Mouse (Mus musculus): Measurements from ENCODE around the gene Gm15155.
"Not testable (repeated sequence)": the region's sequence is repeated elsewhere in the genome, so short reads cannot be mapped to it uniquely, and the experiment has no call there.

The Gm15155 gene

DNA sequence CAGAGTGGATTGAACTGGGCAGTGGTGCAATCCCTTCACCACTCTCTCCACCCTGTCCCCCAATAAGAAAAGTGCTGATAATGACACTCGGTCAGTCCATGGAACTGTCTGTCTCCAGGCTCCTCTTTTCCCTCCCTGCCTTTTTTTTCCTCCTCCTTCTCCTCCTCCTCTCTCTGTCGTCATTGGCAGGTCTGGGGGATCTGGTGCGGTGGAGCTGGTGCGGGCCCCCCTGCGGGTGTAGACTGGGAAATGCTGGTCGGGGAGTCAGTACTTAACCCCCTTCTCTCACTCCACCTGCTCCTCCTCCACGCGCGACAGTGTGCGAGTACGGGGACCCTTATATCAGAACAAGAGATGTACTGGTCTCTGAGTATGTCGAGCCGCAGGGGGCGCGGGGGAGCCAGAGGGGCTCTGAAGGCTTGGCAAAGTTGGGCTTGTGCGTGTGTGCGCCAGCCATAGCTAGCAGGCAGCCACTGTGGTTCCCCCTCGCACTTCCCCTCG lies at the start of gene Gm15155:
Gene Gm15155 (plus strand): TSS at position 401 of the 501 bp plus-strand sequence.
- peak; percentile 18 for DNase-seq (ENCODE audit: low spot score)

DNA sequence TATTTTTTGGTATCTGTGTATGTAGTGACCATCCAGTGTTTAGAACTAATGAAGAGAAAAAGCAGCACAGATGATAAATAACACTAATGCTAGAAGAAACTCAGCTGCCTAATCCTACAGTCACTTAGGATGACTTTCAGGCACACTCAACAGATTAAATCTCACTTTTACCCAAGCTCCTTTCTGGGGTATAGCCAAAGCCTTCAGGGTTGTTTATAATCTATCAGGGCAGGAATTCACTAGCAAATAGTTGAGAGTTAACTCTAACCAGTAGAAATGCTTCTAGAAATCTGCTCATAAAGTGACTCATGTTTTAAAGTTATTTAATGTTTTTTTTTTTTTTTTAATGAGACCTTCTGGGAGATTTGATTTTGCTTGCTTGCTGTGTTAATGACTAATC lies 44.8 kb upstream of the Gm15155 start:
- no peak for DNase-seq (ENCODE audit: low spot score)

DNA sequence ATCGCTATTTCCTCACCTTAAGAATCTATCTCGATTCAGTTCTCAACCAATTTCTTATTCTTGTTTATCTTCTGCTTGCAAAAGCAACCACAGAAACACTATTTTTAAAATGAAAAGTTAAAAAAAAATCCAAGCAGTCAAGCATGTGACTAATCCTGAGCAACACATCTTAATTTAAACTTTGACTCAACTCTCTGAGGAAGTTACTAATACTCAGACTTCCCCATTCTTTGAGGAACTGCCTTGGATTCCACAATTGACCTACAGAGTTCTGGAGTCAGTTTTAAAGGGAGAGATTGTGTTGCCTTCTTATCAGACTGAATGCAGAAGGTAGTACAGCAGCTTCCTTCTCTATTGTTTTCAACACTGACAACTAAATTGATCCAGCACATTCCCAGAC lies 40.0 kb upstream of the Gm15155 start:
- no peak for DNase-seq (ENCODE audit: low spot score)

DNA sequence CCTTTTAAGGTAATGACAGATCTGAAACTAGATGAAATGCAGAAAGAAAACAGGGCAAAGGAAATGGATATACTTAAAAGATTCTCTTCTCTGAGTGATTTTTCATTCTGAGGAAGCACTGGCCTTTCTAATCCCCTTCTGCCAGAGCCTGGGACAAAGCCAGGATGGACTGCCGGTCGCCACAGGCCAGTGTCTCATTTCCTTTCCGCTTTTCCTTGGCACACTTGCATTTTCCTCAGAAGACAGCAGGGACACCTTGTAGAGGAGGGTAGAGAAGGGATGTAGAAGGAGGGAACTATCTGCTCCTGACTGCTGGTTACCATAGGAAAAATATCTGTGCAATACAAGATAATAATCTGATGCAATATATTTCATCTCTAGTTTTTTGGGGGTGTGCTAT lies 33.1 kb upstream of the Gm15155 start:
- DNase-seq (ENCODE audit: low spot score) = no peak

DNA sequence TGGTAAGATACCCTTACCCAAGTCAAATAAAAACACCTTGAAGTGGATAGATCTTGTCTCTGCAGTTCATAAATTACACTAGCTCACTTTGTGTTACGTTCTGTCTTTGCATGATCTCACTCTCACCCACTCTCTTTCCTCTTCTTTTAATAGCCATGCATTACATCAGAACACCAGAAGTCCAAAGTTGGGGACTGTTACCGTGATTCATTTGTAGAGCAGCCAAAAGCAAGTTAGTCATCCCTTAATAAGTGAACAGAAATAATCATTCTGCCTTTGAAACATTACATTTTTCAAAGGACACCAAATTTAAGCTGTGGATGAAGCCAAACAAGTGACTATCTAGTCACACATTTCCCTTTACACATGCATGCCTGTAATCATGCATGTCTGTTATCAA lies 32.1 kb upstream of the Gm15155 start:
- no peak for DNase-seq (ENCODE audit: low spot score)

DNA sequence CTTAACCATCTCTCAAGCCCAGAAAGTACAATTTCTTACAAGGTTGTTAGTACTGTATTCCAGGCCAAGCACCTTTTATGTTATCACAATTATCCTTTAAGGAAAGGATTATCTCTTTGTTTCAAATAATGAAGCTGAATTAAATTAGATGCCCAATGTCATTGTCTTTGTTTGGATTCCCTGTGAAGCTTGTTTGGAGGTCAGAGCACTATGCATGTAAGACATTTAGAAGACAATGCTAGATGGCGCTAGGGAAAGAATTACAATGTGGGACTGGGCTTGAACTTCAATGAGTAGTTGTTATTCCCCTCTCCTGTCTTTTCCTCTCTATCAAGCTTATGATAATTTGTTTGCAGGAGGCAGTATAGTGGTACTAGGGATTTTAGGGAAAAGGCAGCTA lies 29.9 kb upstream of the Gm15155 start:
- DNase-seq (ENCODE audit: low spot score) = no peak

DNA sequence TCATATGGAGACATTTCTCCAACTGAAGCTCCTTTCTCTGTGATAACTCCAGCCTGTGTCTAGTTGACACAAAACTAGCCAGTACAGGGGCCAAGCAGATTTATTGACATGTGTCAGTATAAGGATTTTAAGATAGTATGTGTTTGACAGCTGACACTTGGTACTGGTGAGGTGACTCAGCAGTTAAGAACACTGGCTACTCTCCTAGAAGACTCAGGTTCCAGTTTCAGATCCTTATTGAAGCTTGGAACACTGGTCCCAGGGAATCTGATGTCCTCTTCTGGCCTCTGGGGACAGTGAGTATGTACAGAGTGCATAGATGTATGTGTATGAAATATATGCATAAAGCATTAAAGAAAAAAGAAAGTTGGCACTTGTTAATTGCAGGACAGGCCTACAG lies 28.2 kb upstream of the Gm15155 start:
- DNase-seq (ENCODE audit: low spot score) = no peak

DNA sequence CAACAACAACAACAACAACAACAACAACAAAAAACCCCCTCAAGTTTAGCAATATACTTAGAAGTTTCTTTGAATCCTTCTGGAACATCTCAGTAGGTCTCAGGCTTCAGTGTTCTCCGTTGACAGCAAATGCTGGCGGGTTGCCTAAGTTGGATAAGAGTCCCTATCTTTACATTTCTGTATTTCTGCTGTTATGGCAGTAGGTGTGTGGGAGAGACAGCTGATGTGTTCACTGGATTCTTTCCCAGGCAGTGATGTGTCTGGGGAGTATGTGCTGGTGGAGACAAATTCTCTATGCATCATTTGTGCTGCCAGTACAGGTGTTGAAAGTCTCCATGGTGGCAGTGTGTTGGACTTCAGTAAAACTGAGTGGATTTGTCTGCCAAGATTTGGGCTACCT lies 23.3 kb upstream of the Gm15155 start:
- peak; percentile 15 for DNase-seq (ENCODE audit: low spot score)

DNA sequence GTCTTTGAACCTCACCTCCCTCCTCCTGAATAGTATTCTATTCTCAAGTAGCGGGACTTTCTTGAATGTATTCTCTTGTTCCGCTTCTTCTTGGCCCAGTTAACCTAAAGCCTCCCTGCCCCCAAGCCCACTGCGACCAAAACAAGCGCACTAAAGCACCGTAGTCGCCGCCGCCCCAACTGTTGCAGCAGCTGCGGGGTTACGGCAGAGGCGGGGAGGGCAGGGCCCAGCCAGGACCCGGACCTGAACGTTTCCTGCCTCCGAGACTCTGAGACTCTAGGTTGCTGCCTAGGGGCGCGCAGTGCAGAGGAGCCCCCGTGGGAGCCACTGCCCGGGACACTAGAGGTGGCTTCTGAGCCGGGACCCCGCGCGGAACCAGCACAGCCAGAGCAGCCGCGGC lies 2.0 kb upstream of the Gm15155 start:
- DNase-seq (ENCODE audit: low spot score) = peak; percentile 6

DNA sequence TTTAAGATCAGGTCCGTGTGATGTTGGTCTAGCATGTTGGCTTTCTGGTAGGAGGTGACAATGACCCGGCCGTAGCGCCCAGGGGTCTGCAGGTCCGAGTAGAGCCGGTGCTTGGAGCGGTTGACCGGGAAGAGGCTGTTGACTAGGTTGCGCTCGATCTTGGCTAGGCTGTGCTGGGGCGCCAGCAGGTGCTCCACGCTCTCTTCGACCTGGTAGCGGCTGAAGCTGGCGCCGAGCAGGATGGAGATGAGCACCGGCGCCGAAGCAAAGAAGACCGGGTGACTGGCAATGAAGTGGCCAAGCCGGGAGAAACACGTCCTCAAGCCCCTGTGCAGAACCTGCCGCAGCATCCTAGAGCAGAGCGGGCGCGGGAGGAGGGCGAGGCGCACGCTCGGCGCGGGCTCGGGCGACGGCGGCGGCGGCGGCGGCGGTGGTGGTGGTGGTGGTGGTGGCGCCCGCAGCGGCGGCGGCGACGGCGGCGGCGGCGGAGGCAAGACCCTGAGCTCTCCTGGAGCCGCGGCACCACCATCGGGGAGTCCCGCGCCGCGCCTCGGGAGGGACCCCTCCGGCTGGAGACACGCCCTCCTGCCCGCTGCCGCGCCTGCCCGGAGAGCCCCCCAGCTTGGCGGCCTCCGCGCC lies 1.5 kb upstream of the Gm15155 start:
- peak; percentile 19 for DNase-seq (ENCODE audit: low spot score)

DNA sequence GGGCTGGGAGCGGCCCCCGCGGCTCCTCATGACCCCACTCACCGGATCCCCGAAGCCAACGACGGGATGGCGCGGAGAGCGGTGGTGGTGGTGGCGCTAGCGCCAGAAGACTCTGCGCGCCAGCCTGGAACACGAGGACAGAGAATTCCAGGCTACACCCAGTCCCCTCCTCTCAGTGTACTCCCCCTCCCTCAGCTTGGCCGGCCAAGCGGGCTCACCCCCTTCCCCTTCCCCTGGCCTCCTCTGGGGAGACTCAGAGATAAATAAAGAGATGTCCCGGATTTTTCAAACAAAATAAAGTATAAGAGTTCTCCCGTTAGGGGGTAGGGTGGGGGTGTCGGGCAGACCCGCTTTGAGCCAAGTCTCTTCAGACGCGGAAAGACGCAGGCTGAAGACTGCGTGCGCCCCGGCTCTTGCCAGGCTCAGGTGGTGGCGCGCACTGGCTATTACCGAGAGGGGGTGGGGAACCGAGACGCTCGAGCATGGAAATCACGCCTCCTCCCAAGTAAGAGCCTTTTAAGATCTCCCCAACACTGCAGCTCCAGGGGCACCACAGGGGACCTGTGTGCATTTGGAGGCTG lies 750 bp upstream of the Gm15155 start, which contains the start of gene Ptchd1:
Gene Ptchd1 (minus strand): TSS at position 114 of the 581 bp plus-strand sequence.
- DNase-seq (ENCODE audit: low spot score) = peak; percentile 7

DNA sequence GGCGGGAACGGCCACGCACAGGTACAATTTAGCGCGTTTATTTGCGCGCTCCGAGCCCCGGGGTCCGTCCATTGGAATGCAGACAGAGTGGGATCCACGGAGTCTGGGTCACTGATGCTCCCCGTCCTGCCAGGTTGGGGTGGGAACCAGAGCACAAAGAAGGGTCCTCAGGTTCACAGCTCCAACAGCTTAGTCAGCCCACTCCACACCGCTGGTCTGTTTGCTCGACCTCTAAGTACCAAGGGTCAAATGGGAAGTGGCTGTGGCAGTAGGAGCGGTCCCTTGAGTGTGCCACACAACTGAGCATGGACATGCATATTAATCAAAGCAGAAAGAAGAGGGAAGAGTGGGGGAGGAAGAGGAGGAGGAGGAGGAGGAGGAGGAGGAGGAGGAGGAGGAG lies 354 bp downstream of the Gm15155 start:
- DNase-seq (ENCODE audit: low spot score) = no peak

DNA sequence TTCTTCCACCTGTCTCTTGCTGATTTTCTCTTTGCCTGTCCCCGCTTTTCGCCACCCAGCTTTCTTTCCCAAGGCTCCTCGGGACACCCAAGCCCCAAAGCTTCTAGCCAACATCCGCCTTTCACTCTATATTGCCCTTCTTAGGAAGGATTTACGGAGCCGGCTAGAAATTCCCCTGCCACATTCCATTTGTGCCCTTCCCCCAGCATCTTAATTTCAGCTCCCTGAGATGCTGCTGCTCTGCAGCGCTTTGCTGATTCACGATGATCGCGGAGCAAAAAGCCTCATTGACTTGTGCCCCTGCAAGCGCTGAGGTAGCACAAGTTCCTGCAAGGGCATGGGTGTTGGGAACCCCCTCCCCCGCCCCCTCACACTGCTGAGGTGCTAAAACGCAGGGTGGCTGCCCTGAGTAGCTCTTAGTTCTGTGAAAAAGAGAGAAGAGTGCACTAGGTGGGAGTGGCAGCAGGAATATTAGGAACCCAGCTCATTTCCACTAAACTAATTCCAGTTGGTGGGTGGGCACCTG lies 1.2 kb downstream of the Gm15155 start:
- no peak for DNase-seq (ENCODE audit: low spot score)

DNA sequence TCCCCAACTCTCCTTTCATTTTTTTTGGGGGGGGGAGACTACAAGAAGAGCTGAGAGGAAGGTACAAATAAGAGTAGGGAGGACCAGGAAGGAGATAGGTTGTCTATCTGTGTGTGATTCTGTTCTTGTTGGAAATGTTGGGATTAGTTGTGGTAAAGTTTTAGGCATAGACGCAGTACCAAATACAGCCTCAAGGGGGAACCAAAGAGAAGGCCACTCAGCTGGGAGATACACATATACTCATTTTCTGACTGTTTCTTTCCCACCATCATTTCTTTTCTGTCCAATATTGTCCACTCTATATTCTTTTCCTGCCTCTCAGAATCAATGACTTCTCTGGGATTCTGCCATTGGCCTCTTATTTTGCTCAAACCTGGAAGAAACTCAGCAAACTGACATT lies 19.4 kb downstream of the Gm15155 start:
- DNase-seq (ENCODE audit: low spot score) = peak; percentile 25

DNA sequence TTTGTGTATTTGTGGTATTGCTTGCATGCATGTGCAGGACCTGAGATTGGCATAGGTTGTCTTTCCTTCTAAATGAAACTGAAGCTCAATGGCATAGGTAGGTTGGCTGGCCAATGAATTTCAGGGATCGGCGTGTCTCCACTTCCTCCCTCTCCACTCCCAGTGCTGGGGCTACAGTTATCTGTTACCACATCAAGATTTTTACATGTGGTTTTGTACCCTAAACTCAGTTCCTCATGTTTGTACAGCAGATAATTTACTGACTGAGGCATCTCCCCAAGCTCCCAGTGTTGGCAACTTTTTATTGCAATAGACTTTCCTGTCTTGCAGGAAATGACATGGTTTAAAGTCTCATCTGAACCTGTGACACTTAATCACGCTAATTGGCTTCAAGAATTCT lies 21.4 kb downstream of the Gm15155 start:
- no peak for DNase-seq (ENCODE audit: low spot score)

DNA sequence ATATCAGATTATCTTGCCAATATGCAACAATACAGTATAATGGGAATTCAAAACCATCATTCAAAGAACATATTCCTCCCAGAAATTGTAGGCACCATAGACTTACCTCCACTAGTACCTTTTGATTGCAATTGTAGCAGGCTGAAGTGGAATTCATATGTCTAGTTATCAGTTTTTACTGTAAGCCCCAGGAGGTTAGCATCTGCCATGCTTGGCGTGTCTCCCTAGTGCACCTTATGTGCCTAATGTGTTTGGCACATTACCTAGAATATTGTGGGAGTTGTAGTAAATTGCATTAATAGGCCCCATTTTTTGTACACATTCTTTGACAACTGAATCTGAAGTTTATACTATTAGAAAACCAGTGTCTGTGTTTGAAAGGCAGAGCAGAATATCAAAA lies 33.4 kb downstream of the Gm15155 start:
- DNase-seq (ENCODE audit: low spot score) = peak; percentile 9

DNA sequence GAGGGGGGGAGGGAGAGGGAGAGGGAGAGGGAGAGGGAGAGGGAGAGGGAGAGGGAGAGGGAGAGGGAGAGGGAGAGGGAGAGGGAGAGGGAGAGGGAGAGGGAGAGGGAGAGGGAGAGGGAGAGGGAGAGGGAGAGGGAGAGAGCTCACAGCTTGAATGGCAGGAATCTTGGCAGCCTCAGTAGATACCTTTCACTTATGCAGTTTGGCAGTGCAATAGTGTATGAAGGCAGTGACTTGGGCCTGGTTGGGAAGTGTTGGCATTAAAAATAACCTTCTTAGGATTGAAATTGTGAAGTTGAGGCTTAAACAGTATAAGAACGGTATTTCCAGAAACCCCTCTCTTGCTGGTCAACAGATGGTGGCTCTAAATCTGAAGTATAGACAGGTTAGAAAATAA lies 65.9 kb downstream of the Gm15155 start:
- not testable (repeated sequence) for DNase-seq (ENCODE audit: low spot score)

DNA sequence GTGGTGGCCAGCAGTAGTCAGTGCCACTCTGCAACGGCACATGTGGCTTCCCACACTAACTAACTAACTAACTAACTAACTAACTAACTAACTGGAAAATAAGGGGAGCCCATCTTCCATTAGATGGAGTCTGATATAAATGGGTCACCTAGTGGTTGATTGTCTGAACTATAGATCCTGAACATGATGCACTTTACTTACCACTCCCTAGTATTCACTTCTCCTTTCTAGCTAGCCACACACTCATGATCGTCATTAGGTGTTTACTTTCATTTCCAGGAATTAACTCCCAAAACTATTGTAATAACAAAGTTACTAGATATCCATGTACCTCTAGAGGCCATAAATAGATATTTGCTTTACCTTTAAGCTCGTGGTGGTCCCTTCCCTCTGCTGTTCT lies 99.6 kb downstream of the Gm15155 start:
- DNase-seq (ENCODE audit: low spot score) = no peak

DNA sequence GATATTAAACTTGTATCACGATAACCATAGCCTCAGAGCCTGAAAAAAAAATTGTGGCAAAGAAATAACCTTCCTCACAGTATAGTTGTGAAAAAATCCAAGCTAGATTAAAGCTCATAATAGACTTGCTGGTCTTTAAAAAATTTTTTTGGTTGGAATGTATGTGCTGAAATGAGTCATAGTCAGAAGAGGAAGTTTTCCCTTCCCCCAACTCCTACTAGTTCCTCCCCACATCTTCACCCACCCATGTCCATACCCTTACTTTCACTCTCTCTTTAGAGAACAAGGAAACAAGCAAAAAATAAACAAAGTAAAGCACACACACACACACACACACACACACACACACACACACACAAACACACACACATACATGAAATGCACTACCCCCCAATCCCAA lies 103.8 kb downstream of the Gm15155 start:
- no peak for DNase-seq (ENCODE audit: low spot score)

DNA sequence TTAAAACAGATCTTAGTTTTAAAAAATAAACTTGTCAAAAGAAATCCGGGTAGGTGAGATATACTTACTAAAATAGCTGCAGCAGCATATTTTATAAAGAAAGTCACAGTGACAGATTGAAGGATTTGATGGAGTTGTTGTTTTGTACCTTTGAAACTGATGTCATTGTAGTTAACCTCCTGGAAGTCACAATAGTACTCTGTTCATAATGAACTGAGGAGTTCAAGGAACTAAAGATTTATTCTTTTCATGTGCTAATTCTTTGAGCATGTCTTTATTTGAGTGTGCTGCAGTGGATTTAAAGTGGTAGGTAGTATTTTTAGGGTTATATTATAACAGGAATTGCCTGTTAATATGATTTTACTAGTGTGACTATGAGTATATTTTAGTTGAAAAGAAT lies 263.6 kb downstream of the Gm15155 start:
- no peak for DNase-seq (ENCODE audit: low spot score)

DNA sequence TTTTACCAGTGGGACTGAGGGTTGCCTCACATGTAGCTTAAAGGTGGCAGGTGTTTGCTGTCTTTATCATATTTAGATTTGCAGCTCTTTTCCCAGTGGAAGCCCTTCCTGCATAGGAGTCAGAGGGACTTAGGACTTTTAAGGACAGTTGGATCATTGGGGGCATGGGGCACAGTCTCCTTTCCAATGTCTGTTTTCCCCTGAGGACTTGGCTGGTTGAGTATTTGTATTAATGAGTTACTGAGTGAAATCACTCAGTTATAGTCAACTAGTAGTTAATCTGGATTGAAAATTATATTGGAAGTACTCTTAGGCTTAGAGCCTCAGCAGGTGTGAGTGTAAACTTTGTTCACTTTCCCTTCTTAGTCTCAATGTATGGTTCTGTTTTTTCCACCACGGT lies 275.5 kb downstream of the Gm15155 start:
- no peak for DNase-seq (ENCODE audit: low spot score)

DNA sequence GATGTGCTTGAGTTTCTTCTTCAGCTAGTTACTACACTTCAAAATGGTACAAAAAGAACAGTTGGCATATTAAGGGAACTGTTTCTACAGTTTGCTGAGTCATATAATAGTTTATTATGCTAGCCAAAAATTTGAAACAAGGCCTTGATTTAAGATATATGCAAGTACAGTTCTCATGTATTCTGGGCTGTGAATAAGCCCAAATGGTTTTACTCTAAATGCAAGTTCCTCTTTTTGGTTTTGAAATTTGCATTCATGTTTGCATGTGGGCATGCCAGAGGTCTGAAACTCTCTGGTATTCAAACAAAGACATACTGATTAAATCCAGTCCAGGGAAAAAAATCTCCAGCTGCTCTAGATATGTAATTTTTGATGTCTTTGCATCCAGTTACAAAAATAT lies 277.2 kb downstream of the Gm15155 start:
- no peak for DNase-seq (ENCODE audit: low spot score)

DNA sequence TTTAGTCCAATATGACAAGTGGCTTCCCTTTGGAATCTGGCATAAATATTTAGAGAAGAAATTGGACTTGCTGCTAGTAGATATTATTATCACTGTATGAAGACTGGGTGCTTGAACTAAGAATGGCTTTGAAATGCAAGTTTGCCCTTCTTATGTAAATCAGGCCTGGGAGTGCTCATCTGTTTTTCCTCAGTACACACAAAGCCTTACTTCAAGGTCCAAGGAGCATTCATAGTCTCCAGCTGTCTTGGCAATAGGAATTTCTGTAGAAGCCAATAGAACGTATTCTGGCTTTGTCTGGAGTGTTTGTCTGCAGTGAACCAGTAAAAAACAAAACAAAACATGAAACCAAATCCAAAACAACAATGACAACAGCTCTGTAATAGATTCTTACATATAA lies 278.6 kb downstream of the Gm15155 start:
- DNase-seq (ENCODE audit: low spot score) = no peak

DNA sequence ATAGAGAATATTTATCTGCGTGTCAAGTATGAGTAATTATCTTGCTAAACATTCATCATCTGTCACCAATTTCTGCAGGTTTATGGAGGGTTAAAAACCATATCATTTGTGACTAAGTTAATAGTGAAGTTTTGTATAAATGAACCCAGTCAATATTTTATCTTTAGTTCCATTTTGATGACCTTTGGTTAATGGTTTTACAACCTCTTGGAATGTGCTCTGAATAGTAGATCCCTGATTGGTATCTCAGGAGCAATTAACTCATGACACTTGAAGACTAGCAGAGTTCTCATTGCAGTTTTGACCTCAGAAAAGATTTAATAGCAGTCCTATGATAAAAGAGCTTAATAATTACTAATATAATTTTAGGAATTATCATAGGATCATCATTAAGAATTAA lies 385.2 kb downstream of the Gm15155 start:
- DNase-seq (ENCODE audit: low spot score) = no peak
